Mouse (Mus musculus): ENCODE results near the gene Ppp1r37. TPM values are rescaled to one million over a fixed set of nuclear protein-coding genes. Genes with fewer than 3 reads are reported as not detected.
"Not testable (repeated sequence)": the region's sequence is repeated elsewhere in the genome, so short reads cannot be mapped to it uniquely, and the experiment has no call there.

Ppp1r37 gene
- polyA plus RNA-seq (2015; fragmentation: Nextera tagmentation; extraction: Ambion mirVana): 23.8 and 24.8 TPM in 2 replicates

DNA sequence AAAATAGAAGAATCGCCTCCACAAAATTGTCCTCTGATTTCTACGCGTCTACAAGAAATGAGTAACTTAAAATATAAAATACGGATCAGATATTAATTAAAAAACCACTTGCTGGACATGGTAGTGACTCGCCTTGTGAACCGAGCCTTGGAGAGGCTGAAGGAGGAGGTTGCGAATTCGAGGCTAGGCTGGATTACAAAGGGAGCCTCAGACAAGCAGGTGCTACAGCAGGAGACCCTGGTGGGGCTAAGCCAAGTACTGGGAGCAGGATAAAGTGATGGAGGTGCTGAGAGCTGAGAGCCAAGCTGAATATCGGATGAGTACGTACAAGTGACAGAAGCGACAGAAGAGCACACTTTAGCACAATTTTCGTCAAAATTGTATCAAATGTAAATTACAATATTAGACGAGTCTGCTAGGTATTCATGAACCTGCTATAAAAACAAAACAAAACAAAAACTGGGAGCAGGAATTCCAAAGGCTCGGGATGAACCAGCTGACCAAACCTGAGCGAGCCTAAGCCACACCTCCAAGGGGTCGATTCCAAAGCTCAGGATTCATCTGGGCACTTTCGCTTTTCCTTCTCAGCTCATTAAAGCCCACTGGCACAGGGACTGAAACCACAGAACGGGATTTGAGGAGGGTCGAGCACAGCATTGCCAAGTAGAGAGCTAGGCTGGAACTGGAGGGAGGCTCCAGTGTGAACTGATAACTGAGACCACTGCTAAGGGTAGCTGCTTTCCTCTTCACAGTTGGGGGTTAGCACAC, at the start of gene Ppp1r37:
Gene Ppp1r37 (minus strand): TSS at position 434 of the 768 bp plus-strand sequence.
- Histone ChIP-seq H3K9ac (peak within 1 kb of the TSS; percentile 93), H3K36me3 (peaks cover 30% of the 10 kb centered on the region), H3K4me1 (peaks cover 40% of the 10 kb centered on the region), H3K4me3 (peak within 1 kb of the TSS; percentile 73), H3K9me3 (no peaks in the 10 kb centered on the region; the same call in 1 of the 2 replicates), H3K27ac (peak within 1 kb of the TSS; percentile 91), H3K27me3 (no peaks in the 10 kb centered on the region), H3K4me2 (peak within 1 kb of the TSS; percentile 96)
- 4% methylated on average over 19 of the region's 19 CpGs for WGBS
- peak; percentile 24; the same call in 1 of the 2 replicates for ATAC-seq (ENCODE audit: borderline replicate concordance, extremely low read depth, low FRiP score, low TSS enrichment)

DNA sequence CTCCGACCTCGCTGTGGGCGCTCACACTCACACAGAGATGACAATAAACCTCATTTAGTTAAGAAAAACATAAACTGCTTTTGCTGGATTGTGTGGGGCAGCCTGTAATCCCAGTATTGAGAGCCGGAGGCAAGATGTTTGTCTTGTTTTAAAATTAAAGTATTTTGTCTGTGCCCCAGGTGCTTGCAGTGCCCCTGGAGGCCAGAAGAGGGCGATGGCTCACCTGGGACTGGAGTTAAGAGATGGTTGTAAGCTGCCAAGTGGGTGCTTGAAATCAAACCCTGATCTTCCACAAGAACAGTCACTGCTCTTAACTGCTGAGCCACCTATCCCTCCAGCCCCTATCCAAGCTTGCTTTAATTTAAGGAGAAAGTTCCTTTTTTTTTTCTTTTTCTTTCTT, 48.1 kb upstream of the Ppp1r37 start:
- Histone ChIP-seq H3K36me3 (no peaks in the 10 kb centered on the region), H3K27me3 (no peaks in the 10 kb centered on the region), H3K4me2 (no peak overlapping the region), H3K9me3 (no peaks in the 10 kb centered on the region), H3K4me1 (no peaks in the 10 kb centered on the region), H3K4me3 (no peak overlapping the region), H3K27ac (no peak overlapping the region), H3K9ac (no peak overlapping the region)
- ATAC-seq (ENCODE audit: borderline replicate concordance, extremely low read depth, low FRiP score, low TSS enrichment): no peak
- WGBS: 75% methylated on average over 5 of the region's 5 CpGs

DNA sequence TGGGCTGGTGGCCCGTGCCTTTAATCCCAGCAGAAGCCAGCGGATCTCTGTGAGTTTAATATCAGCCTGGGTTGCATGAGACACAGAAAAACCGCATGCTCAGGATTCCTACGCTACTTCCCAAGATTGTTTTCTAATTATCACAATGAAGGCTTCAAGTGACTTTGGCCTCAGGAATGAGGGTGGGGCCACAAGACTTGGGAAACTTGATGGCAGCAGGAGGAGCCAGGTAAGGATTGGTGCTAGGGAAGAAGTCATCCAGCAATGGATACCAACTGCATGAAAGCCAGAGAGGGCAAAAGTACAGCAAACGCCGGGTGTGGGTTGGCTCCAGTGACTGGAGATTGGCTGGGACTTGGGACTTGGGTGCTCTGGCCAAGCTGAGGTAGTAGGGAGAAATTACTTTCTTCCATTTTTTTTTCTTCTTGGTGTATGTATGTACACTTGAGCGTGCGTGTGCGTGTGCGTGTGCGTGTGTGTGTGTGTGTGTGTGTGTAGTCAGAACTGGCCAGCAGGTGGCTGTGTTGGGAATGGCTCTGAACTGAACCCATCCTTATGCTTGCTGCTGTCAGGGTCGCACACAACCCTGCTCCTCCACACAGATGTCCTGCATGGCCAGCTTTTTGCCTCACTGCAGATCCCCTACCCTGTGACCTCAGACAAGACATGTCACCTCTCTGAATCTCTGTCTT, 46.9 kb upstream of the Ppp1r37 start:
- 84% methylated on average over 12 of the region's 12 CpGs for WGBS
- Histone ChIP-seq H3K9me3 (no peaks in the 10 kb centered on the region), H3K4me2 (no peak overlapping the region), H3K4me3 (no peak overlapping the region), H3K27ac (no peak overlapping the region), H3K27me3 (no peaks in the 10 kb centered on the region), H3K36me3 (no peaks in the 10 kb centered on the region), H3K4me1 (no peaks in the 10 kb centered on the region), H3K9ac (no peak overlapping the region)
- ATAC-seq (ENCODE audit: borderline replicate concordance, extremely low read depth, low FRiP score, low TSS enrichment): no peak

DNA sequence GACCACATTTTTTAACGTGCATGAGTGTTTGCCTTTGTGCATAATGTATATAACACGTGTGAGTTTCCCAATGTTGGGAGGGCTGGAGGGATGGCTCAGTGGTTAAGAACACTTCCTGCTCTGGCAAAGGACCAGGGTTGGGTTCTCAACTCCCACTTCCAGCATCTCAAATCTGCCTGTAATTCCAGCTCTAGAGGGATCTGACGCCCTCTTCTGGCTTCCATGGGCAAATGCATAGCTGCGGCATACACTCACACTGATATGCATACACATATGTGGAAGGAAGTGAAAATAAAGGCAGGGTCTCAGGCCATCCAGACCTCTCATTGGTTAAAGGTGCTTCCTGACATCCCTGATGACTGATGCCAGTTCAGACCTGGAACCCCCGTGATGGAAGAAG, 44.4 kb upstream of the Ppp1r37 start:
- peaks cover 15% of the 10 kb centered on the region for H3K4me1 ChIP-seq
- H3K4me2 ChIP-seq: no peak overlapping the region
- no peak overlapping the region for H3K9ac ChIP-seq
- WGBS: 68% methylated on average over 5 of the region's 5 CpGs
- no peaks in the 10 kb centered on the region for H3K9me3 ChIP-seq
- no peak overlapping the region for H3K4me3 ChIP-seq
- H3K27ac ChIP-seq: no peak overlapping the region
- H3K27me3 ChIP-seq: no peaks in the 10 kb centered on the region
- 0 out of 2 replicates have a peak, but pooled peaks cover under 1% of the 10 kb centered on the region for H3K36me3 ChIP-seq
- ATAC-seq (ENCODE audit: borderline replicate concordance, extremely low read depth, low FRiP score, low TSS enrichment): no peak

DNA sequence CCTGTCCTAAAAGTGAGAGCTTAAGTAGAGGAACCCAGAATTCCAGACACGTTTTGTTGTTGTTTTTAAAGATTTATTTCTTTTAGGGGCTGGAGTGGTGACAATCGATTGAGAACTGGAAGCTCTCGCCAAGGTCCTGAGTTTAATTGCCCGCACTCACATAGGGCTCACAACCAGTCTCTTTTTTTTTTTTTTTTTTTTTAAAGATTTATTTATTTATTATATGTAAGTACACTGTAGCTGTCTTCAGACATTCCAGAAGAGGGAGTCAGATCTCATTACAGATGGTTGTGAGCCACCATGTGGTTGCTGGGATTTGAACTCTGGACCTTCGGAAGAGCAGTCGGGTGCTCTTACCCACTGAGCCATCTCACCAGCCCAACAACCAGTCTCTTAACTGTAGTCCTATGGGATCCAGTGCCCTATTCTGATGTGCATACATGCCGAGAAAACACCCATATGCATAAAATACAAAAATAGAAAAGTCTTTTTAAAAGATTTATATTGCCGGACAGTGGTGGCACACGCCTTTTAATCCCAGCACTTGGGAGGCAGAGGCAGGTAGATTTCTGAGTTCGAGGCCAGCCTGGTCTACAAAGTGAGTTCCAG, 41.8 kb upstream of the Ppp1r37 start:
- peaks cover 25% of the 10 kb centered on the region for H3K36me3 ChIP-seq
- H3K9ac ChIP-seq; ATAC-seq (ENCODE audit: borderline replicate concordance, extremely low read depth, low FRiP score, low TSS enrichment); H3K9me3 ChIP-seq; H3K27me3 ChIP-seq: not testable (repeated sequence)
- peaks cover 19% of the 10 kb centered on the region for H3K4me1 ChIP-seq
- H3K4me3 ChIP-seq: peak overlapping the region; percentile 97
- 0 out of 2 replicates have a peak overlapping the region, but pooled peaks have one; percentile 50 for H3K27ac ChIP-seq
- peak overlapping the region; percentile 83 for H3K4me2 ChIP-seq
- WGBS: 57% methylated on average over 10 of the region's 10 CpGs

DNA sequence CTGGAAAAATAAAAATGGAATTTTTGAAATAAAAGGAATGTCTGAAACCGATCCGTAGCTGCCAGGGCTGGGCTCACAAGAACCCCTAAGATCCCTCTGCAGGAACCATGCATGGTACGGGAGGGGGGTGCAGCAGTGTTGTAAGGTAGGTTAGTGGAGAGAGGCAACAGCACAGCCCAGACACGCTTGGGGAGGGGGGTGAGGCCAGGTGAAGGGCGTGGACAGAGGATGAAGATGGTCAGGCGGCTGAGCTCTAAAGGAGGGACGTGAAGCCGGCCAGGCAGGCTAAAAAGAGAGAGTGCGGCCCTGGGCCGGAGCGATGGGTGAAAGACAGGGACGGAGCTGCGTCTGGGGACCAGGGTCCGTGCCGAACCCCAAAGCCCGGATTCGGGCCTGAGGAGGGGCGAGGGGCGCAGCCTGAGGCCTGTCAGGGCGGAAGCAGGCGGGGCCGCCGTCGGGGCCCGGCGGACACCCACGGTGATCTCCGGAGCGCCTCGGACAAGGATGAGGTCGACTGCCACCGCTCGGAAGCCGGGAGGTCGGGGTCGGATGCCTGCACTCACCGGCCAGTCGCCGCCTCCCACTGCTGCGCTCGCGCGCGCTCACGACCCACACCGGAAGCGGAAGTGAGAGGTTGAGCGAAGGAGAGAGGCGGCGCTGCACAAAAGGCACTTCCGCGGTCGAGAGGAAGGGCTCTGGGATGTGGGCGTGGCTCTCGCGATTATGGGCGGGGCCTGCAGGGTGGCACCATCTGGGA, 41.2 kb upstream of the Ppp1r37 start, which contains the start of gene Clasrp:
Gene Clasrp (minus strand): TSS at position 638 of the 757 bp plus-strand sequence.
- Histone ChIP-seq H3K9me3 (no peaks in the 10 kb centered on the region), H3K4me1 (peaks cover 19% of the 10 kb centered on the region), H3K27me3 (no peaks in the 10 kb centered on the region), H3K4me2 (peak within 1 kb of the TSS; percentile 83), H3K27ac (peak within 1 kb of the TSS; percentile 76), H3K9ac (peak within 1 kb of the TSS; percentile 97), H3K36me3 (peaks cover 32% of the 10 kb centered on the region), H3K4me3 (peak within 1 kb of the TSS; percentile 97)
- ATAC-seq (ENCODE audit: borderline replicate concordance, extremely low read depth, low FRiP score, low TSS enrichment): peak; percentile 94
- WGBS: under 1% methylated on average over 57 of the region's 57 CpGs

DNA sequence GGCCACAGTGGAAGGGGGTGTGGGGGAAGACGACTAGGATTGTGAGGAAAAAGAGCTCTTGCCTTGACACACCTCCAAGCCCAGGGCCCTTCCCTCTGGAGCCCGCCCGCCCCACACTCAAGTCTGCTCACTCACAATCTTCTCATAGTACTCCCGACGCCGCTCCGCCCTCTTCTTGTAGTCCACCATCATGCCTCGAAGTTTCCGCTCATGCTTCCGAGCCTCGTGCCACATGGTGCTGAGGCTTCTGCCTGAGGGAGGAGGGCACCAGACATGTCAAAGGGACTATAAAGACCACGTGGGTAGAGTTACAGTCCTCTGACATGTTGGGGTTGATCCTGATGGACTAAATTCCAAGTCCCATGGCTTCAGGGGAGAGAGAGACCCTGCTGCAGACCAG, 40.2 kb upstream of the Ppp1r37 start:
- H3K36me3 ChIP-seq: peaks cover 39% of the 10 kb centered on the region
- no peak for ATAC-seq (ENCODE audit: borderline replicate concordance, extremely low read depth, low FRiP score, low TSS enrichment)
- 77% methylated on average over 12 of the region's 12 CpGs for WGBS
- peak overlapping the region; percentile 83 for H3K4me2 ChIP-seq
- H3K9ac ChIP-seq: peak overlapping the region; percentile 97
- peak overlapping the region; percentile 97 for H3K4me3 ChIP-seq
- peaks cover 19% of the 10 kb centered on the region for H3K4me1 ChIP-seq
- H3K27me3 ChIP-seq: no peaks in the 10 kb centered on the region
- no peaks in the 10 kb centered on the region for H3K9me3 ChIP-seq
- no peak overlapping the region for H3K27ac ChIP-seq

DNA sequence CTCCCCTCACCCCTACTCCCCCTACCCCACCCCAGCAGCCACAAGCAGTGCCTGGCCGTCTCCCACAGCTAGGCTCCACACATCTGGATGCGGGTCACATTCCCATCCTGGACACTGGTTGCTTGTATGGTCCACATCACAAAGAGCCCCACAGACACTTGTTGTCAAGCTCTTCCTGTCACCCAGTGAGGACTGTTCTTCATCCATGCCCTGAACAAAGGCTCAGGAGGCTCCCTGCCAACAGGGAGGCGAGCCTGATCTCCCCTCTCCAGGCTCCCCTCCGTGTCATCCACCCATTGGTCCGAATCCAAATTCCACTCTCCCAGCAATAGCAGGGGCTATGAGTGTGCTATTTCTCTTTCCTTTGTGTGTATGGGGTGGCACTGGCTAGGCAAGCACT, 37.7 kb upstream of the Ppp1r37 start:
- Histone ChIP-seq H3K27ac (no peak overlapping the region), H3K36me3 (peaks cover 50% of the 10 kb centered on the region), H3K27me3 (no peaks in the 10 kb centered on the region), H3K9me3 (no peaks in the 10 kb centered on the region), H3K9ac (no peak overlapping the region), H3K4me2 (no peak overlapping the region), H3K4me1 (peaks cover 19% of the 10 kb centered on the region), H3K4me3 (no peak overlapping the region)
- 65% methylated on average over 5 of the region's 5 CpGs for WGBS
- no peak for ATAC-seq (ENCODE audit: borderline replicate concordance, extremely low read depth, low FRiP score, low TSS enrichment)

DNA sequence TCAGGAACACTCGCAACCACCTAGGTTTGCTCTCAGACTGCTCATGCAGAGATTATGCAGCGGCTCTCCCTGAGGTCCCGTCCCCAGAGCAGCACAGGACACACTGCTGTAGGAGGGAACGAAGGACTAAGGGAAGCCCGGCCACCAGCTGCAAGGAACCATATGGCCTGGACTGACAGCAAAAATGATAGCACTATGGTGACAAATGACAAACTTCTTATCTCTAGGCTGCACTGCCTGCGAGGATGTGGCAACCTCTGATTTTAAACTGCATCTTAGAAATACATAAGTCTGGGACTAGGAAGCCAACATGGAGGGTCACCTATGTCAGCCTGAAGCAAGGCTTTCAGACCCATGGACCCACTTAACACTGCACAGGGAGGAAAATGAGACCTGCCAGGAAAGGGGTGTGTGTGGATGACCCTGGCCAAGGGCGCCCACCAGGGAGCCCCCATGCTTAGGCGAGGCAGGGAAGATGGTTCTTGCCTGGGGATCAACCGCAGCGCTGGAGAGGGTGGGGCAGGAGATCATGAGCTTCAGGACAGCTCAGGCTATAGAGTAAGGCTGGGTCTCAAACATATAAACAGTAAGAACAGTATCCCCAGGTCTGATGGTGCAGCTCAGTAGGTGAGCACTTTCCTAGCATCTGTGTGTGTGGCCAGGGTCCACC, 30.3 kb upstream of the Ppp1r37 start:
- Histone ChIP-seq H3K4me3 (no peak overlapping the region), H3K27ac (no peak overlapping the region), H3K27me3 (no peaks in the 10 kb centered on the region), H3K9me3 (no peaks in the 10 kb centered on the region), H3K4me1 (no peaks in the 10 kb centered on the region), H3K9ac (no peak overlapping the region), H3K4me2 (no peak overlapping the region), H3K36me3 (peaks cover 73% of the 10 kb centered on the region)
- ATAC-seq (ENCODE audit: borderline replicate concordance, extremely low read depth, low FRiP score, low TSS enrichment): no peak
- 82% methylated on average over 10 of the region's 10 CpGs for WGBS

DNA sequence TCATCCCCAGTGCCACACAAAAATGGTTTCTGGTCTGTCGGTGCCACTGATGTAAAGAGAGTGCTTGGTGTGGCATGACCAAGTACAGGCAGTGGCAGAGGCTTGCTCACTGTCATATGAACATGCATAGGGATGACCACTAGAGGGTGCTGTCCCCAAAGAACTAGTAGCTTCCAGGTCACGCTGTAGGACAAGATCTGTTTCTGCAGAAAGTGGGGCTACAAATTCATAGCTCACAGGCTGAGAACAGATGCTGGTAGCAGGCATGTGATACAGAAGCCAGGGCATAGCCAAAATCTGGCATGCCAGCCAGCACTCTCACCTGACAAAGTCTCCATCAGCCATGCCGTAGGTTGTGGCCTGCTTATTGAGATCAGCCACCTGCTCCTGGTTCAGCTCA, 27.0 kb upstream of the Ppp1r37 start:
- H3K9me3 ChIP-seq: no peaks in the 10 kb centered on the region
- no peaks in the 10 kb centered on the region for H3K4me1 ChIP-seq
- peaks cover 85% of the 10 kb centered on the region for H3K36me3 ChIP-seq
- H3K4me3 ChIP-seq: no peak overlapping the region
- 60% methylated on average over 3 of the region's 3 CpGs for WGBS
- no peak overlapping the region for H3K4me2 ChIP-seq
- ATAC-seq (ENCODE audit: borderline replicate concordance, extremely low read depth, low FRiP score, low TSS enrichment): no peak
- no peaks in the 10 kb centered on the region for H3K27me3 ChIP-seq
- H3K27ac ChIP-seq: no peak overlapping the region
- no peak overlapping the region for H3K9ac ChIP-seq

DNA sequence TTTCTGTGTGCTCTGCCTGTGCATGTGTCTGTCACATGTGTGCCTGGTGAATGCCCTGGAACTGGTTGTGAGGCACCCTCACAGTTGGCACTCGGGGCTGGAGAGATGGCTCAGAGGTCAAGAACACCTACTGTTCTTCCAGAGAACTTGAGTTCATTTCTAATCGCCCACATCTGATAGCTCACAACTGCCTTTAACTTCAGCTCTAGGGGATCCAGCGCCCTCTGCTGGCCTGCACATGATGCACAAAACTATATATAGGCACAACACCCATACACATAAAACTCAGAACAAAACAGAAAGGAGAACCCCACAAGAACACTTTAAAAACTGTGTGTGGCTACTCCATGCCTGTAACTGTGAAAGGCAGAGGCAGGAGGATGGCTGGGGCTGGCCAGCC, 26.3 kb upstream of the Ppp1r37 start:
- ATAC-seq (ENCODE audit: borderline replicate concordance, extremely low read depth, low FRiP score, low TSS enrichment): no peak

More for the DNA sequence above, 26.3 kb upstream of the Ppp1r37 start:
- Histone ChIP-seq H3K9me3 (no peaks in the 10 kb centered on the region), H3K36me3 (peaks cover 92% of the 10 kb centered on the region), H3K27me3 (no peaks in the 10 kb centered on the region), H3K27ac (no peak overlapping the region), H3K9ac (no peak overlapping the region), H3K4me3 (no peak overlapping the region), H3K4me1 (no peaks in the 10 kb centered on the region), H3K4me2 (no peak overlapping the region)
- WGBS: 40% methylated on average over 3 of the region's 3 CpGs
